Mouse (Mus musculus) CH12F3 (cell line): ENCODE measurements around the gene Rad17.

Experiments
- in situ Hi-C: fragments of 300-500 bp; cut with MboI; formaldehyde crosslinking; loops from 2 replicates; pipeline ENCODE4 v1.14.3; 2020; ENCODE audit warnings: low sequenced_read_pairs

The Rad17 gene

GRCm38 (mm10) chr13:100650550-100651438, at the start of gene Rad17, which contains the start of gene Ak6:
TSS of gene Rad17 (minus strand) at chr13:100651051.
TSS of gene Ak6 (plus strand) at chr13:100650979.
- in situ Hi-C loops: no loop called here

GRCm38 (mm10) chr13:100698866-100699265, 48.0 kb upstream of the Rad17 start:
- in situ Hi-C loops: no loop called here

GRCm38 (mm10) chr13:100697541-100697940, 46.7 kb upstream of the Rad17 start:
- in situ Hi-C loops: no loop called here

- in situ Hi-C loops: no loop called here
These were observed 36.7 kb upstream of the Rad17 start for GRCm38 (mm10) chr13:100687513-100687912.

- in situ Hi-C loops: no loop called here
These were observed 33.5 kb upstream of the Rad17 start for GRCm38 (mm10) chr13:100684355-100684754.

GRCm38 (mm10) chr13:100682837-100683236, 32.0 kb upstream of the Rad17 start:
- in situ Hi-C loops: no loop called here

- in situ Hi-C loops: no loop called here
These were observed 30.8 kb upstream of the Rad17 start for GRCm38 (mm10) chr13:100681615-100682014.

- in situ Hi-C loops: no loop called here
These were observed 25.2 kb upstream of the Rad17 start for GRCm38 (mm10) chr13:100675936-100676635.

- in situ Hi-C loops: no loop called here
These were observed 19.4 kb upstream of the Rad17 start for GRCm38 (mm10) chr13:100670181-100670741.

- in situ Hi-C loops: no loop called here
These were observed 18.6 kb upstream of the Rad17 start, which contains the start of gene Ccdc125 for GRCm38 (mm10) chr13:100669291-100670022. TSS of gene Ccdc125 (plus strand) at chr13:100669717.

GRCm38 (mm10) chr13:100659864-100660456, 9.1 kb upstream of the Rad17 start:
- in situ Hi-C loops: no loop called here

GRCm38 (mm10) chr13:100658091-100658490, 7.2 kb upstream of the Rad17 start:
- in situ Hi-C loops: no loop called here

GRCm38 (mm10) chr13:100651439-100652186, 762 bp upstream of the Rad17 start, which contains the start of gene Taf9:
TSS of gene Taf9 (plus strand) at chr13:100651579.
- in situ Hi-C loops: no loop called here

- in situ Hi-C loops: loop anchor here (25.0 kb wide), 1 partner anchor 611 kb away; no protein-coding TSS in a partner anchor
These were observed 2.6 kb downstream of the Rad17 start for GRCm38 (mm10) chr13:100648223-100648622.

GRCm38 (mm10) chr13:100642471-100643209, 8.2 kb downstream of the Rad17 start:
- in situ Hi-C loops: loop anchor here (25.0 kb wide), 1 partner anchor 605 kb away; no protein-coding TSS in a partner anchor

- in situ Hi-C loops: loop anchor here (25.0 kb wide), 1 partner anchor 597 kb away; no protein-coding TSS in a partner anchor
These were observed 16.7 kb downstream of the Rad17 start for GRCm38 (mm10) chr13:100634106-100634691.

- in situ Hi-C loops: no loop called here
These were observed 28.6 kb downstream of the Rad17 start for GRCm38 (mm10) chr13:100622241-100622640.

- in situ Hi-C loops: no loop called here
These were observed 33.3 kb downstream of the Rad17 start for GRCm38 (mm10) chr13:100617583-100617982.
